Comparison of ENCODE assay signal across 8 mouse cellular contexts in the genomic region with DNA sequence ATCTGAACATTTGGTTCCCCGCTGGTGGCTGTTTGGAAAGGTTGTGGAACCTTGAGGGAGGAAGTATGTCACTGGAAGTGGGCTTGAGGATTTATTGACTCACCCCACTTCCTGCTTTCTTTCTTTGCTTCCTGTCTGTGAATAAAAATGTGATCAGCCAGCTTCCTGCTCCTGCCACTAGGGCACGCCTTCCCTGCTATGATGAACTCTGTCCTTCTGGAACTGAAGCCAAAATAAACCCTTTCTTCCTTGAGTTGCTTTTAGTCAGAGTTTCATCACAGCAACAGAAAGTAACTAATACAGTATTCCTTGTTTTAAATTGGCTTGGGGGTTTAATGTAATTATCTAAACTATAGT. TPM values are rescaled to one million over a fixed set of nuclear protein-coding genes. Genes with fewer than 3 reads are reported as not detected.
DNase-seq lines count a peak whose midpoint lies in the region; ATAC-seq and TF ChIP-seq lines count a peak whose summit lies in the region.

No protein-coding gene starts in this region.

- H3K9ac ChIP-seq in heart, embryonic 12.5 days: no peak overlapping the region

- TF ChIP-seq CTCF in layer of hippocampus, adult 2 months (conservative IDR thresholded peaks at IDR 0.05): peak; percentile 57

- no peak overlapping the region for H3K4me3 ChIP-seq in layer of hippocampus, adult 2 months
- no peak overlapping the region for H3K4me3 ChIP-seq in heart, embryonic 12.5 days

- no peaks in the 10 kb centered on the region for H3K9me3 ChIP-seq in heart, embryonic 12.5 days (replicated peaks)

- H3K4me1 ChIP-seq in heart, embryonic 12.5 days (replicated peaks): peaks cover 46% of the 10 kb centered on the region

- 55% methylated on average over 2 of the region's 2 CpGs for whole genome bisulfite sequencing in heart, embryonic 12.5 days

- no peak overlapping the region for H3K4me2 ChIP-seq in heart, embryonic 12.5 days

- ATAC-seq in heart, embryonic 12.5 days (ENCODE audit: insufficient number of reproducible peaks, low FRiP score): peak; percentile 24; the same call in 1 of the 2 replicates

- H3K27me3 ChIP-seq in heart, embryonic 12.5 days (replicated peaks): no peaks in the 10 kb centered on the region
- H3K27me3 ChIP-seq in splenic B cell, adult 2 months (ENCODE audit: control insufficient read depth, insufficient read depth, low read length, poor library complexity, severe bottlenecking): no peaks in the 10 kb centered on the region

- no peak for DNase-seq in layer of hippocampus, adult 2 months (ENCODE audit: low spot score in 2 of 2)
- DNase-seq in layer of hippocampus, adult 9-11 months: no peak
- DNase-seq in kidney, postnatal 36 days: peak; percentile 45
- DNase-seq in splenic B cell, adult 2 months (ENCODE audit: low read depth, low spot score): peak; percentile 13
- no peak for DNase-seq in embryo, embryonic 10.5 days (ENCODE audit: low spot score)
- no peak for DNase-seq in cerebellum, adult 11-12 months
- no peak for DNase-seq in frontal cortex, postnatal 25 days (ENCODE audit: low spot score in 2 of 2)

- peak overlapping the region; percentile 74 for H3K27ac ChIP-seq in layer of hippocampus, adult 2 months
- peak overlapping the region; percentile 82 for H3K27ac ChIP-seq in heart, embryonic 12.5 days (ENCODE audit: poor library complexity, severe bottlenecking)

- H3K36me3 ChIP-seq in heart, embryonic 12.5 days: peaks cover 69% of the 10 kb centered on the region
- peaks cover 21% of the 10 kb centered on the region for H3K36me3 ChIP-seq in splenic B cell, adult 2 months (ENCODE audit: control insufficient read depth, insufficient read depth, low read length, poor library complexity, severe bottlenecking)

RNA-seq across cellular contexts. Expression of gene Ranbp2, which starts 40.8 kb away (rescaled TPM):
- total RNA-seq in layer of hippocampus, adult 2 months (2021): 10 to 100 TPM; 78.2 to 81.5 TPM
- polyA plus RNA-seq in heart, embryonic 12.5 days (2016; fragmentation: Nextera tagmentation; extraction: Ambion mirVana): 25.6 and 25.8 TPM in 2 replicates

Comparison
In these comparisons a context has a peak if more than half of its experiments do, and no peak if none do; other contexts are left out.
1. DNase-seq: peak in kidney, postnatal 36 days (2 of 2) and splenic B cell, adult 2 months (single experiment); none in layer of hippocampus, adult 2 months (0 of 2), layer of hippocampus, adult 9-11 months (single experiment), embryo, embryonic 10.5 days (single experiment), cerebellum, adult 11-12 months (single experiment) and frontal cortex, postnatal 25 days (0 of 2).